Mouse (Mus musculus): Measurements from ENCODE around the gene Dnttip2. TPM values are rescaled to one million over a fixed set of nuclear protein-coding genes. Genes with fewer than 3 reads are reported as not detected.

Dnttip2 gene
- total RNA-seq, 1 experiment: 97.6 TPM

DNA sequence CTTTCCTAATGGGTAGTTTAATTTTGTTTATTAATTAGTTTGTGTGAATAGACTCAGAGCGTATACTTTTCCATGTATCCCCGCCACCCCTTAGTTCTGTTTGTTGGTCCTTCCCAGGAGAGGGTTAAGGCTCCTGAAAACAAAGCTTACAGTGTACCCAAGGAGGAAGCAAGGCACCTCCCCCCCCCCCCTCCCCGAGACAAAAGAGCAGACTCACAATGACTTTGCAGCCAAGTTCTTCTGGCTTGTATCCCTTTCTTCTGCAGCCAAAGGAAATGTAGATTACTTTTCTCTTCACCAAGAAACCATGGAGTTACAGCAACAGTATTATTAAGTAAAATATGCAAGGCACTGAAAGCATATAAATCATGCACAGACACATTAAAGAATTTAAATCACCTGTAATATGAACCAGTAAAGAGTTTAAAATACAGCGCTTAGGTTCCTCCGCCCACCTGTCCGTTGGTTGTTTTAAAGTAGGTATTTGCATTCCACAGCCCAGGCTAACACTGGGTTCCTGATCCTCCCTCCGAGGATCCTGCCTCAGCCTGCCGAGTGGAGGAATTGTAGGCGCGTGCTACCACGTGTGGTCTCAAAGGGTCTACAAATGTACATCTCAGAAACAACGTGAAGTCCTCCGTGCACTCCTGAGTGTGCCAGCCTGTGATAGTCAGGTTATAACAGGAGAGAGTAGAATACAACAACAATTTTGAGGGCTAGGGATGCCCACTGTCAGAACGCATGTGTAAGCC, 30.6 kb upstream of the Dnttip2 start:
- no peak for DNase-seq (ENCODE audit: low read depth, low spot score)
- in situ Hi-C loops (cut with MboI; ENCODE audit: low sequenced_read_pairs in 2 of 2, unreplicated experiment in 2 of 2): no loop called here
- Histone ChIP-seq H3K9ac (ENCODE audit: insufficient read depth, low read depth, low read length, poor library complexity, severe bottlenecking) (peak overlapping the region; percentile 56; the same call in 1 of the 2 replicates), H3K36me3 (ENCODE audit: control insufficient read depth, insufficient read depth, low read length, poor library complexity, severe bottlenecking) (no peaks in the 10 kb centered on the region), H3K27ac (ENCODE audit: insufficient read depth, low read depth, low read length, poor library complexity, severe bottlenecking) (peak overlapping the region; percentile 95), H3K4me3 (ENCODE audit: insufficient read depth in 1 of 2, low read depth in 1 of 2, low read length in 2 of 2, poor library complexity in 1 of 2, severe bottlenecking in 1 of 2) (peak overlapping the region in 1 of 2 experiments; percentile 22; a peak in 1 of 4 replicates), H3K4me1 (ENCODE audit: control insufficient read depth in 2 of 2, insufficient read depth in 2 of 2, low read length in 2 of 2, poor library complexity in 1 of 2) (peaks cover 11 to 13% of the 10 kb centered on the region in 2 experiments; a peak in 3 of 4 replicates), H3K9me3 (ENCODE audit: control insufficient read depth, insufficient read depth, low read depth, low read length) (no peaks in the 10 kb centered on the region)
- TF ChIP-seq HCFC1 (IDR thresholded peaks at IDR 0.05; ENCODE audit: borderline replicate concordance, insufficient read depth, low read length) (no peak), MAFK (IDR thresholded peaks at IDR 0.05; ENCODE audit: insufficient read depth, low read depth, low read length) (peak; percentile 89)

DNA sequence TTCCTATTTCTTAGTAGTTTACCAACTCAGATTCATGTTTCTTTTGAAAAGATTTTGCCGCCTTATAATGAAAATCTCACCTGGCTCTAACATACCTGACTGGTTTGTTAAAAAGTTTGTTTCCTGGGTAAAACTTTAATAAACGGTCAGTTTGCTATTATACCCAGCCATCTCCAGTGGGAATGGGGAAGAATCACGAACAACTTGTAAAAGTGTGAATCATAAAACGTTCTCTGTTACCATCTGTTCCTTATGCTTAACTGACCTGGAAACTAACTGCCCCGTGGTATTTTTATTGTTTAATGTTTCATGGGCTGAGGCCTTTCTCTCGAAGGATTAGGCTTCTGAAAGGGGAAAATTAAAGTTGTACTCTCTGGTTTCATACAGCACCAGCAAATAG, 29.4 kb upstream of the Dnttip2 start:
- Histone ChIP-seq H3K36me3 (ENCODE audit: control insufficient read depth, insufficient read depth, low read length, poor library complexity, severe bottlenecking) (no peaks in the 10 kb centered on the region), H3K4me1 (ENCODE audit: control insufficient read depth in 2 of 2, insufficient read depth in 2 of 2, low read length in 2 of 2, poor library complexity in 1 of 2) (peaks cover 11 to 13% of the 10 kb centered on the region in 2 experiments; a peak in 3 of 4 replicates), H3K9me3 (ENCODE audit: control insufficient read depth, insufficient read depth, low read depth, low read length) (no peaks in the 10 kb centered on the region), H3K27ac (ENCODE audit: insufficient read depth, low read depth, low read length, poor library complexity, severe bottlenecking) (no peak overlapping the region; the same call in 1 of the 2 replicates), H3K9ac (ENCODE audit: insufficient read depth, low read depth, low read length, poor library complexity, severe bottlenecking) (peak overlapping the region; percentile 26; the same call in 1 of the 2 replicates), H3K4me3 (ENCODE audit: insufficient read depth in 1 of 2, low read depth in 1 of 2, low read length in 2 of 2, poor library complexity in 1 of 2, severe bottlenecking in 1 of 2) (peak overlapping the region in 1 of 2 experiments; percentile 55; a peak in 2 of 4 replicates)
- no peak for DNase-seq (ENCODE audit: low read depth, low spot score)
- TF ChIP-seq MAFK (IDR thresholded peaks at IDR 0.05; ENCODE audit: insufficient read depth, low read depth, low read length): no peak
- TF ChIP-seq ZNF384 (IDR thresholded peaks at IDR 0.05; ENCODE audit: low read depth, low read length): no peak
- no peak for TF ChIP-seq HCFC1 (IDR thresholded peaks at IDR 0.05; ENCODE audit: borderline replicate concordance, insufficient read depth, low read length)
- no peak for TF ChIP-seq ZC3H11A (IDR thresholded peaks at IDR 0.05; ENCODE audit: borderline replicate concordance, low read depth, low read length)
- TF ChIP-seq CHD2 (IDR thresholded peaks at IDR 0.05; ENCODE audit: low read depth, low read length): no peak
- in situ Hi-C loops (cut with MboI; ENCODE audit: low sequenced_read_pairs in 2 of 2, unreplicated experiment in 2 of 2): no loop called here

DNA sequence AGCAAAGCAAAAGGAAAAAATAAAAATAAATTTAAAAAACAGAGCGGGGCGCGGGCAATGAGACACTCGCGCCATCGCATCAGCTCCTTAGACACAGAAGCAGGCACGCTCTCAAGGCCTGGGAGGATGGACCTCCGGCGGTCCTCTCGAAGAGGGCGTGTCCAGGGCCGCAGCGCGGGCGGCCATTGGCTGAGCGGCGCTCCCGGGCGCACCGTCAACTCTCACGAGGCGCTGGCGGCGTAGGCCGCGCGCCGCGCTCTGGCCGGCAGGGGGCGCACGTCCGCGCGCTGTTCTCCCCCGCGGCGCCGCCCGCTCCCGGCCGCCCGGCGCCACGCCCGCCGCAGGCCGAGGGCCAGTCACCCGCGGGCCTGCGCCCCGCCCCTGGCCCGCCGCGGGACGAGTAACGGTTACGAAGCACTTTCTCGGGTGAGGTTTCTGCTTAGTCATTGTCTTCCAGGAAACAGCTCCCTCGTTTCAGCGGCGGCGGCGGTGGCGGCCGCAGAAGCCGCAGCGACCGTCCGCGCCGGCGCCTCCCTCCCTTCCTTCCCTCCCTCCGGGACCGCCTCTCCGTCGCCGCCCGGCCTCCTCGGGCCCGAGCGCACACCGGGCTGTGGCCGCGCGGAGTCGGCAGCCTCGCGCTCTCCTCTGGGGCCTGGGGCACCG, 28.8 kb upstream of the Dnttip2 start, which contains the start of gene Gclm:
Gene Gclm, plus strand, starts transcription at position 343 of the 663 bp plus-strand sequence.
- Histone ChIP-seq H3K36me3 (ENCODE audit: control insufficient read depth, insufficient read depth, low read length, poor library complexity, severe bottlenecking) (no peaks in the 10 kb centered on the region), H3K9me3 (ENCODE audit: control insufficient read depth, insufficient read depth, low read depth, low read length) (no peaks in the 10 kb centered on the region), H3K4me3 (ENCODE audit: insufficient read depth in 1 of 2, low read depth in 1 of 2, low read length in 2 of 2, poor library complexity in 1 of 2, severe bottlenecking in 1 of 2) (peak within 1 kb of the TSS; percentile 83 to 87), H3K27ac (ENCODE audit: insufficient read depth, low read depth, low read length, poor library complexity, severe bottlenecking) (peak within 1 kb of the TSS; percentile 77), H3K4me1 (ENCODE audit: control insufficient read depth in 2 of 2, insufficient read depth in 2 of 2, low read length in 2 of 2, poor library complexity in 1 of 2) (peaks cover 13% of the 10 kb centered on the region in 2 experiments; a peak in 3 of 4 replicates), H3K9ac (ENCODE audit: insufficient read depth, low read depth, low read length, poor library complexity, severe bottlenecking) (peak within 1 kb of the TSS; percentile 90)
- TF ChIP-seq CHD2 (IDR thresholded peaks at IDR 0.05; ENCODE audit: low read depth, low read length) (peak; percentile 75), ZC3H11A (IDR thresholded peaks at IDR 0.05; ENCODE audit: borderline replicate concordance, low read depth, low read length) (no peak), MAFK (IDR thresholded peaks at IDR 0.05; ENCODE audit: insufficient read depth, low read depth, low read length) (peak; percentile 97), ZNF384 (IDR thresholded peaks at IDR 0.05; ENCODE audit: low read depth, low read length) (no peak), HCFC1 (IDR thresholded peaks at IDR 0.05; ENCODE audit: borderline replicate concordance, insufficient read depth, low read length) (no peak)
- peak; percentile 66 for DNase-seq (ENCODE audit: low read depth, low spot score)
- in situ Hi-C loops (cut with MboI; ENCODE audit: low sequenced_read_pairs in 2 of 2, unreplicated experiment in 2 of 2): no loop called here

DNA sequence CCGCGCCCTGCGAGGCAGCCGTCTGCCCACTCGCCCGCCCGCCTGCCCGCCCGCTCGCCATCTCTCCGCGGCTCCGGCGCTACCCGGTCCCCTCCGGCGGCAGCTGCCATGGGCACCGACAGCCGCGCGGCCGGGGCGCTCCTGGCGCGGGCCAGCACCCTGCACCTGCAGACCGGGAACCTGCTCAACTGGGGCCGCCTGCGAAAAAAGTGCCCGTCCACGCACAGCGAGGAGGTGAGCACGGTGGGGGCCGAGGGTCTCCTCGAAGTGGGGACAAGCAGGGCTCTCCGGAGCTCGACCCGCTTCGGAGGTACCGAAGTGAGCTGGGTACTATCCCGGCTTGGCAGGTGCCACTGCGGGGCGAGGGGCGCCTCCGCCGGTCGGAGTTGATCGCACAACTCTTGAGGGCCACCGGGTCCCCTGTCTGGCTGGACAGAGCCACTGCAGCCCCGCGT, 28.3 kb upstream of the Dnttip2 start:
- peaks cover 13% of the 10 kb centered on the region in 2 experiments; a peak in 3 of 4 replicates for H3K4me1 ChIP-seq (ENCODE audit: control insufficient read depth in 2 of 2, insufficient read depth in 2 of 2, low read length in 2 of 2, poor library complexity in 1 of 2)
- no peak for DNase-seq (ENCODE audit: low read depth, low spot score)
- TF ChIP-seq ZC3H11A (IDR thresholded peaks at IDR 0.05; ENCODE audit: borderline replicate concordance, low read depth, low read length): no peak
- no peak for TF ChIP-seq MAFK (IDR thresholded peaks at IDR 0.05; ENCODE audit: insufficient read depth, low read depth, low read length)
- TF ChIP-seq CHD2 (IDR thresholded peaks at IDR 0.05; ENCODE audit: low read depth, low read length): no peak
- no peak for TF ChIP-seq HCFC1 (IDR thresholded peaks at IDR 0.05; ENCODE audit: borderline replicate concordance, insufficient read depth, low read length)
- TF ChIP-seq ZNF384 (IDR thresholded peaks at IDR 0.05; ENCODE audit: low read depth, low read length): no peak
- peak overlapping the region; percentile 77 for H3K27ac ChIP-seq (ENCODE audit: insufficient read depth, low read depth, low read length, poor library complexity, severe bottlenecking)
- H3K9ac ChIP-seq (ENCODE audit: insufficient read depth, low read depth, low read length, poor library complexity, severe bottlenecking): peak overlapping the region; percentile 90
- in situ Hi-C loops (cut with MboI; ENCODE audit: low sequenced_read_pairs in 2 of 2, unreplicated experiment in 2 of 2): no loop called here
- peak overlapping the region; percentile 83 to 87 for H3K4me3 ChIP-seq (ENCODE audit: insufficient read depth in 1 of 2, low read depth in 1 of 2, low read length in 2 of 2, poor library complexity in 1 of 2, severe bottlenecking in 1 of 2)
- no peaks in the 10 kb centered on the region for H3K9me3 ChIP-seq (ENCODE audit: control insufficient read depth, insufficient read depth, low read depth, low read length)
- H3K36me3 ChIP-seq (ENCODE audit: control insufficient read depth, insufficient read depth, low read length, poor library complexity, severe bottlenecking): no peaks in the 10 kb centered on the region

All from ES-E14 (cell line).